Mouse (Mus musculus): ENCODE results near the gene Prss16. TPM values are rescaled to one million over a fixed set of nuclear protein-coding genes. Genes with fewer than 3 reads are reported as not detected.
"Not testable (repeated sequence)": the region's sequence is repeated elsewhere in the genome, so short reads cannot be mapped to it uniquely, and the experiment has no call there.

The Prss16 gene
- polyA plus RNA-seq, 1 experiment from 2014 or later: not detected

- WGBS: 70% methylated on average over 3 of the region's 3 CpGs
- peak overlapping the region; percentile 30; the same call in 1 of the 2 replicates for H3K4me3 ChIP-seq (replicated peaks; ENCODE audit: low read length)
Observed at GRCm38 (mm10) chr13:22036986-22037385, 27.4 kb upstream of the Prss16 start.

GRCm38 (mm10) chr13:22036149-22036956 lies 26.8 kb upstream of the Prss16 start:
- Histone ChIP-seq H3K4me1 (replicated peaks; ENCODE audit: control insufficient read depth, insufficient read depth, low read length) (peaks cover 23% of the 10 kb centered on the region), H3K27ac (peak overlapping the region; percentile 32; the same call in 1 of the 2 replicates), H3K36me3 (replicated peaks; ENCODE audit: control insufficient read depth, insufficient read depth) (no peaks in the 10 kb centered on the region), H3K4me3 (replicated peaks; ENCODE audit: low read length) (peak overlapping the region; percentile 30), H3K27me3 (ENCODE audit: control insufficient read depth, insufficient read depth, low read length) (no peaks in the 10 kb centered on the region), H3K4me2 (replicated peaks) (peak overlapping the region; percentile 76), H3K9me3 (ENCODE audit: control insufficient read depth, low read length) (no peaks in the 10 kb centered on the region), H3K9ac (peak overlapping the region; percentile 57)
- ATAC-seq (ENCODE audit: low FRiP score) (peak; percentile 1; the same call in 1 of the 2 replicates), DNase-seq (ENCODE audit: low spot score) (no peak)
- 2% methylated on average over 17 of the region's 23 CpGs for WGBS

More at GRCm38 (mm10) chr13:22036986-22037385, 27.4 kb upstream of the Prss16 start:
- ATAC-seq (ENCODE audit: low FRiP score): no peak
- peak overlapping the region; percentile 46; the same call in 1 of the 2 replicates for H3K9ac ChIP-seq
- H3K9me3 ChIP-seq (ENCODE audit: control insufficient read depth, low read length): no peaks in the 10 kb centered on the region
- H3K36me3 ChIP-seq (replicated peaks; ENCODE audit: control insufficient read depth, insufficient read depth): no peaks in the 10 kb centered on the region
- peaks cover 28% of the 10 kb centered on the region for H3K4me1 ChIP-seq (replicated peaks; ENCODE audit: control insufficient read depth, insufficient read depth, low read length)
- no peaks in the 10 kb centered on the region for H3K27me3 ChIP-seq (ENCODE audit: control insufficient read depth, insufficient read depth, low read length)
- peak overlapping the region; percentile 76 for H3K4me2 ChIP-seq (replicated peaks)
- no peak for DNase-seq (ENCODE audit: low spot score)
- H3K27ac ChIP-seq: no peak overlapping the region

DNA sequence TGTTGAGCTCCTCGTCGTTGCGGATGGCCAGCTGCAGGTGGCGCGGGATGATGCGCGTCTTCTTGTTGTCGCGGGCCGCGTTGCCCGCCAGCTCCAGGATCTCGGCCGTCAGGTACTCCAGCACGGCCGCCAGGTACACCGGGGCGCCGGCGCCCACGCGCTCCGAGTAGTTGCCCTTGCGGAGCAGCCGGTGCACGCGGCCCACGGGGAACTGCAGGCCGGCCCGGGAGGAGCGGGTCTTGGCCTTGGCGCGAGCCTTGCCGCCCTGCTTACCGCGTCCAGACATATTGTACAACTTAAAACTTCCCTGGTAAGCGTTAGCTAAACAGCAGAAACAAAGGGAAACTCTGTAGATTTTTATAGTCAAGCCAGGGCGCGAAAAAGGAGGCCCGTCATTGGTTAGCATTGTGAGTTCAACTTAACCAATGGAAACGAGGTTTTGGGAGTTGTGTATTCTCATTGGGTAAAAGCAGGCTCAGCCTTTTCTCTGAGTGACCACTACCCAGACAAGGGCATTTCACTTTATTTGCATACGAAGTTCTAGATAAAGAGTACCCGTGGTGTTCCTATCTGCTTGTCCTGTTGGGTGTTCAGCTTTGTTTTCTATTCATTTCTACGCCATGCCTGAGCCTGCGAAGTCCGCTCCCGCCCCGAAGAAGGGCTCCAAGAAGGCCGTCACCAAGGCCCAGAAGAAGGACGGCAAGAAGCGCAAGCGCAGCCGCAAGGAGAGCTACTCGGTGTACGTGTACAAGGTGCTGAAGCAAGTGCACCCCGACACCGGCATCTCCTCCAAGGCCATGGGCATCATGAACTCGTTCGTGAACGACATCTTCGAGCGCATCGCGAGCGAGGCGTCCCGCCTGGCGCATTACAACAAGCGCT lies 26.0 kb upstream of the Prss16 start, which contains the start of the genes Hist1h2ah and Hist1h2bk:
Hist1h2ah (minus strand) TSS at position 302 of the 882 bp plus-strand sequence.
Hist1h2bk (plus strand) TSS at position 604 of the 882 bp plus-strand sequence.
- Histone ChIP-seq H3K9ac (peak within 1 kb of the TSS; percentile 57), H3K27ac (peak within 1 kb of the TSS; percentile 32; the same call in 1 of the 2 replicates), H3K4me3 (replicated peaks; ENCODE audit: low read length) (peak within 1 kb of the TSS; percentile 30), H3K4me1 (replicated peaks; ENCODE audit: control insufficient read depth, insufficient read depth, low read length) (peaks cover 21% of the 10 kb centered on the region), H3K4me2 (replicated peaks) (peak within 1 kb of the TSS; percentile 76)
- H3K9me3 ChIP-seq (ENCODE audit: control insufficient read depth, low read length); H3K27me3 ChIP-seq (ENCODE audit: control insufficient read depth, insufficient read depth, low read length); H3K36me3 ChIP-seq (replicated peaks; ENCODE audit: control insufficient read depth, insufficient read depth): not testable (repeated sequence)
- peak; percentile 98 for ATAC-seq (ENCODE audit: low FRiP score)
- DNase-seq (ENCODE audit: low spot score): peak; percentile 95
- under 1% methylated on average over 22 of the region's 69 CpGs for WGBS

- Histone ChIP-seq H3K27me3 (ENCODE audit: control insufficient read depth, insufficient read depth, low read length) (no peaks in the 10 kb centered on the region), H3K9ac (peak overlapping the region; percentile 37), H3K27ac (no peak overlapping the region), H3K36me3 (replicated peaks; ENCODE audit: control insufficient read depth, insufficient read depth) (no peaks in the 10 kb centered on the region), H3K4me3 (replicated peaks; ENCODE audit: low read length) (peak overlapping the region; percentile 30), H3K9me3 (ENCODE audit: control insufficient read depth, low read length) (no peaks in the 10 kb centered on the region), H3K4me2 (replicated peaks) (peak overlapping the region; percentile 76), H3K4me1 (replicated peaks; ENCODE audit: control insufficient read depth, insufficient read depth, low read length) (peaks cover 14% of the 10 kb centered on the region)
- DNase-seq (ENCODE audit: low spot score) (no peak), ATAC-seq (ENCODE audit: low FRiP score) (no peak)
- WGBS: under 1% methylated on average over 8 of the region's 14 CpGs
Observed at GRCm38 (mm10) chr13:22034443-22035266, 25.1 kb upstream of the Prss16 start.

GRCm38 (mm10) chr13:22033741-22034442 lies 24.4 kb upstream of the Prss16 start:
- no peaks in the 10 kb centered on the region for H3K27me3 ChIP-seq (ENCODE audit: control insufficient read depth, insufficient read depth, low read length)
- H3K9ac ChIP-seq: peak overlapping the region; percentile 37; the same call in 1 of the 2 replicates
- DNase-seq (ENCODE audit: low spot score) (no peak), ATAC-seq (ENCODE audit: low FRiP score) (no peak)
- peaks cover 14% of the 10 kb centered on the region for H3K4me1 ChIP-seq (replicated peaks; ENCODE audit: control insufficient read depth, insufficient read depth, low read length)
- WGBS: 59% methylated on average over 5 of the region's 5 CpGs
- H3K36me3 ChIP-seq (replicated peaks; ENCODE audit: control insufficient read depth, insufficient read depth): no peaks in the 10 kb centered on the region
- H3K4me2 ChIP-seq (replicated peaks): peak overlapping the region; percentile 76
- no peak overlapping the region for H3K27ac ChIP-seq
- 0 out of 2 replicates have a peak overlapping the region, but pooled peaks have one; percentile 30 for H3K4me3 ChIP-seq (replicated peaks; ENCODE audit: low read length)
- no peaks in the 10 kb centered on the region for H3K9me3 ChIP-seq (ENCODE audit: control insufficient read depth, low read length)

DNA sequence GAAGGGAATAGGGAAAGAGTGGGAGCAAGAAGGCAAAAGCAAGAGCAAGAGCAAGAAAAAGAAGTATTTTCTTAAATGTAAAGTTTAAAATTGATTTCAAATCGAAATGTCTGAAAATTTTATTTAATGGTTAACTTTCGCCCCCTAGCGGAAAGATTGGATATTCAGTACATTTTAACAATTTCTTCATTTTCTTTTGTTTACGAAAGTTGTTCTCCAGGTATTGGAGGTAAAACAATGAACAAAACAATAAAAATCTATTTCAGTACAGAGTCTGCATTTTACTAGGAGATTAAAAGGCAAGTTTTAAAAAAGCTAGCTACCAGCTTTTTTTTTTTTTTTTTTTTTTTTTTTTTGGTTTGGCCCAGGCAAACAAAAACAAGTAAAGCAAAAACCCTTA lies 21.0 kb upstream of the Prss16 start:
- Histone ChIP-seq H3K9ac (no peak overlapping the region), H3K4me3 (replicated peaks; ENCODE audit: low read length) (no peak overlapping the region), H3K27me3 (ENCODE audit: control insufficient read depth, insufficient read depth, low read length) (no peaks in the 10 kb centered on the region), H3K4me2 (replicated peaks) (no peak overlapping the region), H3K27ac (no peak overlapping the region), H3K4me1 (replicated peaks; ENCODE audit: control insufficient read depth, insufficient read depth, low read length) (peaks cover 5% of the 10 kb centered on the region; the same call in 1 of the 2 replicates), H3K36me3 (replicated peaks; ENCODE audit: control insufficient read depth, insufficient read depth) (no peaks in the 10 kb centered on the region), H3K9me3 (ENCODE audit: control insufficient read depth, low read length) (no peaks in the 10 kb centered on the region)
- WGBS: 18% methylated on average over 4 of the region's 4 CpGs
- DNase-seq (ENCODE audit: low spot score) (peak; percentile 75), ATAC-seq (ENCODE audit: low FRiP score) (no peak)

DNA sequence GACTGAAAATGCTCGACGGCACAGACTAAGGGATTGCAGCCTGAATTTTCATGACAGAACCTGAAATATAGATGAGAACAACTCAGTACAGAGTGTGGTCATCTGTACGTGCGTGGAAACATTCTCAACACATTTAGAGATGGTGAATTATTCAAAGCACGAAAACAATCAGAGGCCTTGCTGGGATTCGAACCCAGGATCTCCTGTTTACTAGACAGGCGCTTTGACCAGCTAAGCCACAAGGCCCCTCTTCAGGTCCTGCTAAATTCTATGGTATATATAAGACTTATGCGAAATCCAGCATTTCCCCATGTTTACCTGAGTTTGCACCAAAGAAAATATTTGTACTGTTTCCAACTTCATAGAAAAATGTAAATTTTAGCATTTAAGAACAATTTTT lies 20.4 kb upstream of the Prss16 start:
- ATAC-seq (ENCODE audit: low FRiP score): no peak
- DNase-seq (ENCODE audit: low spot score): peak; percentile 53
- 32% methylated on average over 8 of the region's 8 CpGs for WGBS
- peaks cover 5% of the 10 kb centered on the region; the same call in 1 of the 2 replicates for H3K4me1 ChIP-seq (replicated peaks; ENCODE audit: control insufficient read depth, insufficient read depth, low read length)
- no peaks in the 10 kb centered on the region for H3K27me3 ChIP-seq (ENCODE audit: control insufficient read depth, insufficient read depth, low read length)
- no peak overlapping the region for H3K4me2 ChIP-seq (replicated peaks)
- H3K4me3 ChIP-seq (replicated peaks; ENCODE audit: low read length): no peak overlapping the region
- no peaks in the 10 kb centered on the region for H3K36me3 ChIP-seq (replicated peaks; ENCODE audit: control insufficient read depth, insufficient read depth)
- no peaks in the 10 kb centered on the region for H3K9me3 ChIP-seq (ENCODE audit: control insufficient read depth, low read length)
- H3K9ac ChIP-seq: no peak overlapping the region
- no peak overlapping the region for H3K27ac ChIP-seq
